Mouse (Mus musculus) adrenal gland, adult 8-10 months (tissue): Measurements from ENCODE around the gene Eml5. TPM values are rescaled to one million over a fixed set of nuclear protein-coding genes. Genes with fewer than 3 reads are reported as not detected.

Experiments
- DNase-seq: peaks from one replicate; pipeline ENCODE4 v3.0.0; 2022
- total RNA-seq, 4 experiments: library from RNA; stranded (reverse); gene quantifications; 2 replicates each; pipeline ENCODE4 v1.2.4; 2022

Eml5 gene
- 10 to 100 TPM; 26.2 to 62.4 (median 41.2) TPM for total RNA-seq

DNA sequence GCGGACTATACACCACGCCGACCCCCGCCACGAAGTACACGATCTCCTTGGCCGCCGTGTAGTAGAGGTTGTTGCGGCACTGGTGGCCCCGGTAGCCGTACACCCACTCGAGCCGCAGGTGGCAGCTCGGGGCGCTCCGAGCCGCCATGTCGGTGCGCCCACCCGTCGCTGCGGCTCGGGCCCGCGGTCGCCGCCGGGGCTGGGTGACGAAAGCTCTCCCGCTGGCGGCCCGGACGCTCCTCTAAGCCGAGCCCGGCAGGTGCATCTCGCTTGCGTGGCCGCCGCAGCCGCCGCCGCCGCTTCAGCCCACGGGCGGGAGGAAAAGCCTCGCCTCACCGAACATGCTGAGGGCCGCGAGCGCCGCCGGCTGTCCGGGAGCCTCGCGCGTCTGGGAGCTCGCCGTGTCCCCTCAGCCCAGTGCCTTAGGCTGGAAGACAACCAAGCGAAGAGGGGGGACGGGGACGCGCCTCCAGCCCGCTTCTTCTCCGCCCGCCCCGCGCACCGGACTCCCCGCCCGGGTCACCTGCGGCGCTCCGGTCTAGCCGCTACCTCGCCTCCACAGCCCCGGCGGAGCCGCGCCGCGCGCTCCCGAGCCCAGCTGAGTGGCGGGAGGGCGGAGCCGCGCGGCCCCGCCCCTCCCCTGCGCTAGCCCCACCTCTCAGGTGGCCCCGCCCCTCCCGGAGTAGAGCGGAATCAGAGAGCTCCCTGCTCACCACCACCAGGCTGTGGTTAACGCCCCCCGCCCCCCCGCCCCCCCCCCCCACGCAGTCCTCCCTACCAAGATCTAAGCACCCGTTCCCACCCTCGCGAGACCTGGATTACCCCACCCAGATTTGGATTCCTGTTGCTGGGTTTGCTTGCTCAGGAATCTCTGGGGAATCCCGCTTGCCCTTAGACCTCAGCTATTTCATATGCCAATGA, at the start of gene Eml5:
Gene Eml5 (minus strand): TSS at position 604 of the 921 bp plus-strand sequence.
- DNase-seq, result peak; percentile 60

DNA sequence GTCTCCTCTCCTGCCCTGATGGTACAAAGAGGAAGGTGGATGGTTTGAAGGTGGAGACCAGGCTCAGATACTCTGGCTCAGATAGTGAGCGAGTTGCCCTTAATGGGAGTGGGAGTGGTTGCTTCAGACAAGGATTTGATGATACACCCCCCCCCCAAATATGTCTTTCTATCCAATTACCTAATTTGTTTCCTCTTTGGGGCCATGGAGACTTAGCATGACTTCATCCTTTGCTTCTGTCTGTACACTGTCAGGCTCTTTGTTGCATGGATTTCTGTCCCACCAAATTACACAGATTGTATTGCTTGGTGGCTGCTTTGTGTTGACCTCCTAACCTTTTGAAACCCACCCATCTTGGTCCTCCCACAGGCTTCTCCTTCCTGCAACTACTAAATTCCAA, 31.6 kb upstream of the Eml5 start:
- DNase-seq, result no peak

- DNase-seq, result no peak
Measured at GRCm38 (mm10) chr12:98932441-98932840, 31.2 kb upstream of the Eml5 start.

- DNase-seq, result no peak
Measured at GRCm38 (mm10) chr12:98931174-98931573, 29.9 kb upstream of the Eml5 start.

- DNase-seq, result peak; percentile 72
Measured at GRCm38 (mm10) chr12:98920194-98920991, 19.1 kb upstream of the Eml5 start, which contains the start of gene Ttc8. Gene Ttc8, plus strand, starts transcription at chr12:98920574.

DNA sequence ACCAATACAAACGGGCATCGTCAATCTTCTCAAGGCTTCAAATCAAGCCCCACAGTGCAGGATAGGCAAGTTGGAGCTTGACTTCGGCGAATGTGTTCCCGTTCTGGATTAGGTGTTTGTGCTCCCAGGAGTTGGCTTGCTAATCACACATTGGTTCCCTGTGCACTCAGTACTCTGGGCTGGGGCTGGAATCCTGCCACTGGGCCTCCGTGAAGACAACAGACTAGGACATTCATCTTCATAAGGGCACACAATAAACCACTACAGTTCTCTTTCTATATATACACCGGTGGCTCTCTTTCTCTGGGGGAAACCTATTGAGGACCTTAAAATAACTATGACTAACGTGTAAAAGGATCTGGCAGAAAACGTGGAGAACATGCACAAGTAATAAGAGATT, 8.8 kb upstream of the Eml5 start:
- DNase-seq, result no peak

GRCm38 (mm10) chr12:98905466-98905865, 4.2 kb upstream of the Eml5 start:
- no peak for DNase-seq

GRCm38 (mm10) chr12:98900341-98900880, 873 bp downstream of the Eml5 start:
- DNase-seq, result peak; percentile 4

DNA sequence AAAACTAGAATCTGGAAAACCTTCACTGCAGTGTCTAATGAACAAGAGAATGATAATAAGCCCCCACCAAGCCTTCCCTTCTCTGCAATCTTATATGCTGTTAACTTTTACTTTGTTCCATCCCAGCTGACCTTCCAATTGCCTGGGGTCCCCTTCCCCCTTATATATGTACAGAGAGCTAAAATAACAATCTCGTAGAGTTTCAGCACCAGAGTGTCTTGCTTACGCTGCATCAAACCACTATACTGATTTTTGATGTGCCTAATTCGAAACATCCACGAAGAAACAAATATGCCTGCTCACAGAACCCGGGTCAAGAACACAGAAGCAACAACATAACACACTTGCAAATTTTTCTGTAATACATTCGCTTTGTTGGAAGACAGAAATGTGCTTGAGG, 1.6 kb downstream of the Eml5 start:
- no peak for DNase-seq

DNA sequence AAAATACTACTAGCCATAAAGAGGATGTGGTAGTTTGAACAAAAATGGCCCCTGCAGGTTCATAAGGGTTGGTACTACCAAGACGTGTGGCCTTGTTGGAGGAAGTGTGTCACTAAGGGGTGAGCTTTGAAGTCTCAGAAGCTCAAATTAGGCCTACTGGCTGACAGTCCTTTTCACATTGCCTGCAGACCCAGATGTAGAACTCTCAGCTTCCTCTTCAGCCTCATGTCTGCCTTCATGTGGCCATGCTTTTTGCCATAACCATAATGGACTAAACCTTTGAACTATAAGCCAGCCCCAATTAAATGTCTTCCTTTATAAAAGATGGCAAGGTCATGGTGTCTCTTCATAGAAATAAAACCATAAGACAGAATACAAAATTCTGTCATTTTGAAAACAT, 4.5 kb downstream of the Eml5 start:
- no peak for DNase-seq

- DNase-seq, result no peak
Measured at GRCm38 (mm10) chr12:98884515-98884914, 16.8 kb downstream of the Eml5 start.

- no peak for DNase-seq
Measured at GRCm38 (mm10) chr12:98881796-98882195, 19.5 kb downstream of the Eml5 start.

DNA sequence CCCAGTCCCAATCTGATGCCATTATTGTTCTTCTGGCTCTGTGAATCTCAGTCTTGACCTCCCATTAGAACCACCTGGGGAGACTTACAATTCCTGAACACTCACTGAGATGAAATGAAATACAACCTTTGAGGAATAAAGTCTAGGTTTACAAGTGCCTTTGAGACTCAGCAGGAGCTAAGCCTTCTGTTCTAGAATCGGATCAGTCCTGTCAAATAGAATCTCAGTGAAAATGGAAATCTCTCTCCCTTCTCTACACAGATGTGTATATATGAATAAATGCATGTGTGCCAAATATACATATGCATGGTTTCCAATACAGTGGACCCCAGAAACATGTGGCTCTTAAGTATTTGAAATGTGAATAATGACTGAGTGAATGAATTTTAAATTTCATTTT, 22.6 kb downstream of the Eml5 start:
- DNase-seq, result no peak

DNA sequence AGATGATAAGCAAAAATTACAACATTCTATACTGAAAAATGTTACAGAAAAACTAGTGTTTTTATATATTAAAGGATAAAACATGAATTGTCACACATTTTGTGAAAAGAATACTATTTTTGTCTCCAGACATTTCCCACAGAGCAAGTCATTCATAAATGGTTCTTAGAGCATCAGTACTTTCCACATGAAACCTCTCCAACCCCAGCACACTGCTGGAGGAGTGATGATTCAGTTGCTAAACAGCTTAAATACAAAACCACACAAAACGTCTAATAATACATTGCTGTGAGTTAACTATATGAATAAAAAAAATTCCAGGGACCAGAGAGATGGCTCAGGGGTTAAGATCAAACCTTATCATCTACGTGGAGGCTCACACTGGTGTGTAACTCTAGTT, 26.1 kb downstream of the Eml5 start:
- no peak for DNase-seq

DNA sequence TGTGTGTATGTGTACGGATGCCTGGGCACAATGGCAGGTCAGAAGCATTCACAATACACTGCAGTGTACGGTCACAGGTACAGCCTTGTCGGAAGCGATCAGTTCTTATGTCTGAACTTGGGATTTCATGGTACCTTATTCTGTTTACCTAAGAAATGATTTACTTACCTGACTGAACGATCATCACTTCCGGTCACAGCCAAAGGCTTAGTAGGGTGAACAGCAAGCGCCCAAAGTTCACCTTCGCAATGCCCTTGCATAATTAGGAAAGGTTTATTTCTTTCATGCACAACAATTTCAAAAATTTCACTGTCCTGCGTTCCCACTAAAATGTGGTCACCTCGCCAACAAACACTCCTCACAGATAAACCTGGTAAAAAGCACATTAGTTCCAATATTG, 28.4 kb downstream of the Eml5 start:
- DNase-seq, result no peak

DNA sequence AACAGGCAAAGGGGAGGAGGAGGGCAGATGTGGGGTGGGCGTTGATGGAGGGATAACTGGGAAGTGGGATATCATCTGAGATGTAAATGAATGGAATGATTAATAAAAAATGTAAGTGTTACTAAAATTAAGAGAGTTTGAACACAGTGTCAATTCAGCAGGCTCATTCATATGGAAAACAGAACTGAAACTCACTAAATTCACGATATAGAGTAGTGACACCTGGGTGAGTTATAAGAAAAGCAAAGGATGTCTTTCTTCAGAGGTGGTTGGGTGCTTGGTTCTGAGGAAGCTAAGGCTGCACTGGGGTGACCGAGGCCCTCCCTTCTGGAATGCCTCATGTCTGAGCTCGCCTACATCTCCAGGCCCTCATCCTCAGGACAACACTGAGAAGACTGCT, 37.8 kb downstream of the Eml5 start:
- no peak for DNase-seq

DNA sequence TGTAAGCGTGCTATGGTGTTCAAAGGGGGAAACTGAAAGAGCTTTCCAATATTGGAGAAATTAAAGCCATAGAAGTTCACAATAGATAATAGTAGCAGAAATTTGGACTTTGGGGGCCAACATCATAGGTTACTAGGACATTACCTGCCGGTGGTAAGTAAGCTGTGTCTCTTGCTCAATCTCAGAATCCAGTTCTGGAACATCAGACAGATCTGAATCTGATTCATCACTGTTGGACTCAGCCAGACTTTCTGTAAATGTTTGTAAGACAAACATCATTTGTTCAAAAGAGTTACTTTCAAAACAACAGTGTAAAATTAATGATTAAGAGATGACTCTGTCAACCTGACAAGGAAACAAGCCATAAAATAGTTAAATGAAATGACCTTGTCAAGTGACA, 41.0 kb downstream of the Eml5 start:
- DNase-seq, result no peak

DNA sequence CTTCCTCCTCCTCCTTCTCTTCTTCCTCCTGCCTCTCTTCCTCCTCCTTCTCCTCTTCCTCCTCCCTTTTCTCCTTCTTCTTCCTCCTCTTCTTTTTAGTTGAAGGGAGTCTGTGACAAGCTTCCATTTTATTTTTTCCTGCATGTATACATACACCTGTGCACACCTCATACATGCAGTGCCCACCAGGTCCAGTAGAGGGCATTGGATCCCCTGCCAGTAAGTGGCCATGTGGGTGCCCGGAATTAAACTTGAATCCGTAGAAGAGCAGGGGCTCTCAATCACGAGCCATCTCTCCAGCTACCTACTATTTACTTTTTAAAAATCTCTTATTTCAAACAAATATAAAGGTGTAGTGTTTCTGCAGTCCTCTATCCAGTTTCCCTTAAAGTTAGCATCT, 50.5 kb downstream of the Eml5 start:
- DNase-seq, result no peak

DNA sequence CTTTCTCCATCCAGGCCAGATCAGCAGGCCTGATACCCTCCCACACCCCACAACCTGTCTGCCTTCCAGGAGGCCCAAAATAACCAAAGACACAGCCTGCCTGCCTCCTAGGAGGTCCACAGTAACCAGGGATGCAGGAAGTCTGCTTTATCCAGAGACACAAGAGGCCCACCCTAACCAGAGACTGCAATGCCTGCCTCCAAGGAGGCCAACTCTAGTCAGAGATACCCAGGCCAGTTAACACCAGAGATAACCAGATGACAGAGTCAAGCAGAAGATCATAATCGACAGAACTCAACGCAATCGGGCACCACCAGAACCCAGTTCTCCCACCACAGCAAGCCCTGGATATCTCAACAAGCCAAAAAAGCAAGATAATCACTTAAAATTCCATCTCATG, 56.5 kb downstream of the Eml5 start:
- no peak for DNase-seq

DNA sequence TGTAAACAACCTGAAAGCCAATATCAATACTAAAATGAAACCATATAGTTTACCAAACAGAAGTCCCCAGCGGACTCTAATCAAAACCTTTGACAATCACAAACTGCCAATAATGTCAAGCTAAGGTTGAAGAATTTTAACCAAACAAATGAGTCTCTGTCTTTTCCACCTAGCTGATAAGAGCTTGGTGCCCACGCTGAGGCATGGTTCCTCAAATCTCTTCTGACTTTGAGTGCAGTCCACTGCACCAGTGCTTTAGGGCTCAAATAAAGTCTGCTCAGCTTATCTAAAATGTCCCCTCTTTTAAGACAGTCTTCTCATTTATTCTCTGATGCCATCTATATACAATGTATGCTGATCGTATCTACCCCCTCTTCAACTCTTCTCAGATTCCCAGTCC, 61.1 kb downstream of the Eml5 start:
- DNase-seq, result no peak

DNA sequence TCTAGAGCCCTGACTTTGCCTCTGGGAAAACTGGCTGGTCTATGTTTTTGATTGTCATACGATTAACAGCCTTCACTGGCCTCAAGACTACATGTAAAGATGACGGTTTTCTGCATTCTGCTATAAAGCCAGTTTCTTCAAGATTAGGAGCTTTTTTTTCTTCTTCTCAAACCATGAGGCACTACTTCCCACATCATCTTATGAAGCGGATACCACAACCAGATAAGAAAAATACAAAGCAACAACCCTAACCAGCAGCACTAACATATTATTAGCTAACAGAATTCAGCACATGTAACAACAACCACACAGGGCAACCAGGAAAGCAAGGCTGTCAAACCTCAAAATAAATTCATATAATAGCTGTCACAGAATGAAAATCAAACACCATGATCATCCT, 63.3 kb downstream of the Eml5 start:
- DNase-seq, result no peak

GRCm38 (mm10) chr12:98835466-98835865, 65.8 kb downstream of the Eml5 start:
- DNase-seq, result no peak

DNA sequence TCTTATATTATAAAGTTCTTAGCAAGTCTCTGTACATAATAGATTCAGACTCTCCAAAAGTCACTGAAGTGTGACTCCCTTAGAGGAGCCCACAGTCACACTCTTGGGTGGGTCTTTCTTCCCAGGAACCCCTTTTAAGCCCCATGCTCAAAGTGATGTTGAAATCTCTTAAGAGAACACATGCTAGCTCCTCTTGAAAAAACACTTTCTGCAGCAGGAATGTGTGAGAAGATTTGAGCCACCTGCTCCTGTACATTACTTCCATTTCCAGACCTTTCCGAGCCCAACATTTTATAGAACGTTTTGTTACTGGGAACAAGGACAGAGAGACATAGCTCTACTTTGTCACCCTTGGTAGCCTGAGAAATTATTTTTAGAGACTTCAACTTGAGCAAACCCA, 66.4 kb downstream of the Eml5 start:
- DNase-seq, result no peak
